Mouse (Mus musculus): ENCODE measurements around the gene Fam149a. TPM values are rescaled to one million over a fixed set of nuclear protein-coding genes. Genes with fewer than 3 reads are reported as not detected.

The Fam149a gene
- polyA plus RNA-seq, 1 experiment from 2014 or later: 4.0 TPM

DNA sequence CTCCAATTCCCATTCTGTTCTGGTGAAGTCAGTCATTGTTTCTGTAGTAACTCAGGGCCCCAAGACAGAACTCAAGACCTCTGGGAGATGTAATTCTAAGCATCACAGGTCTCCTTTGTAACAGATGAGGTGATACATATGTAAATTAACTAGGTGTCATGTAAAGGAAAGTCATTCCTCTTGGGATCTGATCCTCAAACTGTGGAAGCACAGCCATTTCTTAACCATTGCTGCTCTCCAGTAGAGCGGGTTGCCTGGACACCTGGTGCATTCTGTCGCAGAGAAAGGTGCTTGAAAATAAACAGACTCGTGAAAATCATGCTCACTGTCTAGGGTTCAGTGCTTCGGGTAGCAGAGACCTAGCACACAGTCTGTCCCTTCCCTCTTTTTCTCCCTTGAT, 1.5 kb downstream of the Fam149a start:
- Histone ChIP-seq H3K27me3 (replicated peaks; ENCODE audit: control insufficient read depth, insufficient read depth, low read length) (0 out of 2 replicates have a peak, but pooled peaks cover 3% of the 10 kb centered on the region), H3K9me3 (replicated peaks; ENCODE audit: control insufficient read depth, low read length) (no peaks in the 10 kb centered on the region), H3K4me1 (ENCODE audit: control insufficient read depth, insufficient read depth, low read length) (peaks cover 10% of the 10 kb centered on the region), H3K36me3 (ENCODE audit: control insufficient read depth, insufficient read depth, low read length) (no peaks in the 10 kb centered on the region), H3K9ac (ENCODE audit: low read length) (no peak overlapping the region), H3K27ac (ENCODE audit: low read depth, low read length) (no peak overlapping the region), H3K4me3 (ENCODE audit: low read depth, low read length) (no peak overlapping the region), H3K4me2 (ENCODE audit: low read length) (peak overlapping the region; percentile 76; the same call in 1 of the 2 replicates)
- WGBS: 7% methylated on average over 4 of the region's 4 CpGs
- DNase-seq (ENCODE audit: low spot score) (no peak), ATAC-seq (no peak)

DNA sequence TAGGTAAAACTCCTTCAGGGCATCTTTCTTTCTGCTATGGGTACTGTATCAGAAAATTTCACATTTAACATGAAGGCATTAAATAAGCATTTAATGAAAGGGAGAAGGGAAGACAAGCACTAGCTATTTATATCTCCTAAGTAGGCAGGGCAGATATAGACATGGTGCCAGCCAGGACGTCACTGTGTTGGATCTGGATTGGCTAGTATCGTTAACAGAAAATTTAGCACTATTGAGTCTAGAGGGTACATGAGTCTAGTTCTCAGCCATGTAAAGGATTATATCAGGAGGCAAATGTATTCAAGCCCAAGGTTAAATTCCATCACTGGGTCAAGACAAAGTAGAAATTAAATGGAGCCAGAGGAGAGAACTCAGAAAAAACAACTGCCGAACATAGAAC, 8.0 kb downstream of the Fam149a start:
- 67% methylated on average over 3 of the region's 3 CpGs for WGBS
- Histone ChIP-seq H3K27me3 (replicated peaks; ENCODE audit: control insufficient read depth, insufficient read depth, low read length) (no peaks in the 10 kb centered on the region), H3K4me3 (ENCODE audit: low read depth, low read length) (no peak overlapping the region), H3K4me2 (ENCODE audit: low read length) (no peak overlapping the region), H3K9ac (ENCODE audit: low read length) (no peak overlapping the region), H3K27ac (ENCODE audit: low read depth, low read length) (no peak overlapping the region), H3K36me3 (ENCODE audit: control insufficient read depth, insufficient read depth, low read length) (no peaks in the 10 kb centered on the region), H3K9me3 (replicated peaks; ENCODE audit: control insufficient read depth, low read length) (no peaks in the 10 kb centered on the region), H3K4me1 (ENCODE audit: control insufficient read depth, insufficient read depth, low read length) (no peaks in the 10 kb centered on the region)
- ATAC-seq: no peak
- DNase-seq (ENCODE audit: low spot score): no peak

DNA sequence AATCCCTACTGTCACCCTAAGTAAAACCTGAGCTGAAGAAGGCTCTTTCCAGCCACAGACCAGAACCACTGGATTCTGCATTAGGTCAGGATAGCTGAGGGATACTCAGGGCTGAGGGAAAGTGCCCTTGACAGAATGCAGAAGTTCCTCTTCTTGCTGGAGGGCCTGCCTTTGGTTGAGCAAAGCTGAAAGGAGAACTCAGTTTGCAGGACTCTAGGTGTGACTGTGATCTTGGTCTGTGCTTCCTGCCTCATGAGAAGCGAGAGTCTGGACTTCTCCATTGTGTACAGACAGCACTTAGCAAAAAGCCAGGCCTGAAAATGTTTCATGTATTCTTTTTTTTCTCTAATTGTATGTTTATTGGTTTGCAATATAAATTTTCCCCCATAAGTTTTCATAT, 14.9 kb downstream of the Fam149a start:
- no peak overlapping the region for H3K27ac ChIP-seq (ENCODE audit: low read depth, low read length)
- no peak overlapping the region for H3K4me3 ChIP-seq (ENCODE audit: low read depth, low read length)
- DNase-seq (ENCODE audit: low spot score): no peak
- H3K9me3 ChIP-seq (replicated peaks; ENCODE audit: control insufficient read depth, low read length): no peaks in the 10 kb centered on the region
- ATAC-seq: no peak
- no peaks in the 10 kb centered on the region for H3K27me3 ChIP-seq (replicated peaks; ENCODE audit: control insufficient read depth, insufficient read depth, low read length)
- no peak overlapping the region for H3K9ac ChIP-seq (ENCODE audit: low read length)
- no peak overlapping the region for H3K4me2 ChIP-seq (ENCODE audit: low read length)
- H3K4me1 ChIP-seq (ENCODE audit: control insufficient read depth, insufficient read depth, low read length): no peaks in the 10 kb centered on the region
- no peaks in the 10 kb centered on the region for H3K36me3 ChIP-seq (ENCODE audit: control insufficient read depth, insufficient read depth, low read length)
- WGBS: 94% methylated on average over 1 of the region's 1 CpGs

DNA sequence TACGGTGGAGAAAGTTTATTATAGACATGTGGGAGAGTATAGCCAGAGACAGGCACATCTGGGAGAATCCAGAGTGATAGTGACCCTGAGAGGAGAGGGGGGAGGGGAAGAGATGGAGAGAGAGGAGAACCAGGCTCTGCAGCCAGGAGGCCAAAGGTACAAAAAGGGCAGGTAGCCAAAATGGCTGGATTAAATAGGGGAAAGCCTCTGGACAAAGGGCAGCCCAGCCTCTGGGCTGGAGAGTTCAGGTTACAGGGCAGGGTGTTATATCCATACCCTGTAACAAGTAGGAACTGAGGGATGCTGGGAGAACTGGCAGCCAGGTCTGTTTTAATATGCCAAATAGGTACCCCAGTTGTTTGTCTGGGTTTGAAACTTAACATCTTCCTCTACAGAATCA, 18.9 kb downstream of the Fam149a start:
- no peak overlapping the region for H3K9ac ChIP-seq (ENCODE audit: low read length)
- H3K4me3 ChIP-seq (ENCODE audit: low read depth, low read length): no peak overlapping the region
- H3K4me2 ChIP-seq (ENCODE audit: low read length): no peak overlapping the region
- no peaks in the 10 kb centered on the region for H3K36me3 ChIP-seq (ENCODE audit: control insufficient read depth, insufficient read depth, low read length)
- DNase-seq (ENCODE audit: low spot score) (no peak), ATAC-seq (no peak)
- H3K9me3 ChIP-seq (replicated peaks; ENCODE audit: control insufficient read depth, low read length): no peaks in the 10 kb centered on the region
- H3K27me3 ChIP-seq (replicated peaks; ENCODE audit: control insufficient read depth, insufficient read depth, low read length): no peaks in the 10 kb centered on the region
- no peak overlapping the region for H3K27ac ChIP-seq (ENCODE audit: low read depth, low read length)
- H3K4me1 ChIP-seq (ENCODE audit: control insufficient read depth, insufficient read depth, low read length): no peaks in the 10 kb centered on the region
- 85% methylated on average over 1 of the region's 1 CpGs for WGBS

DNA sequence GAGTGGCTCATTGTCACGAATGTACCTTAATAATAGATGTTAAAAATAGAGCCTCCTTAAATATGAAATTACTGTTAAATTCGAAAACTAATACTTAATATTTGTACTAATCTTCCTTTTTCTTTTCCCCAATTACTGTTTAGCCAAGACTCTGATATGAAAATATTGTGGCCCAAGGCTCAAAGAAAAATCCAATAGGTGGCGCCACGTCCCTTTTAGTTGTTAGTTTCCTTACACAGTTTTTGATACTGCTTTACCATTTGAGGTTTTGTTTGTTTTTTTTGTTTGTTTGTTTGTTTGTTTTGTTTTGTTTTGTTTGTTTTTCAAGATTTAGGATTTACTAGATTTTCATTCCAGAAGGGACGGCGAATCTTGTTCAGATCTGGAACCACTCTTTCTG, 19.8 kb downstream of the Fam149a start:
- Histone ChIP-seq H3K4me3 (ENCODE audit: low read depth, low read length) (no peak overlapping the region), H3K9ac (ENCODE audit: low read length) (no peak overlapping the region), H3K4me1 (ENCODE audit: control insufficient read depth, insufficient read depth, low read length) (no peaks in the 10 kb centered on the region), H3K9me3 (replicated peaks; ENCODE audit: control insufficient read depth, low read length) (no peaks in the 10 kb centered on the region), H3K27me3 (replicated peaks; ENCODE audit: control insufficient read depth, insufficient read depth, low read length) (no peaks in the 10 kb centered on the region), H3K4me2 (ENCODE audit: low read length) (no peak overlapping the region), H3K36me3 (ENCODE audit: control insufficient read depth, insufficient read depth, low read length) (no peaks in the 10 kb centered on the region), H3K27ac (ENCODE audit: low read depth, low read length) (no peak overlapping the region)
- ATAC-seq: no peak
- 55% methylated on average over 6 of the region's 6 CpGs for WGBS
- DNase-seq (ENCODE audit: low spot score): peak; percentile 58

DNA sequence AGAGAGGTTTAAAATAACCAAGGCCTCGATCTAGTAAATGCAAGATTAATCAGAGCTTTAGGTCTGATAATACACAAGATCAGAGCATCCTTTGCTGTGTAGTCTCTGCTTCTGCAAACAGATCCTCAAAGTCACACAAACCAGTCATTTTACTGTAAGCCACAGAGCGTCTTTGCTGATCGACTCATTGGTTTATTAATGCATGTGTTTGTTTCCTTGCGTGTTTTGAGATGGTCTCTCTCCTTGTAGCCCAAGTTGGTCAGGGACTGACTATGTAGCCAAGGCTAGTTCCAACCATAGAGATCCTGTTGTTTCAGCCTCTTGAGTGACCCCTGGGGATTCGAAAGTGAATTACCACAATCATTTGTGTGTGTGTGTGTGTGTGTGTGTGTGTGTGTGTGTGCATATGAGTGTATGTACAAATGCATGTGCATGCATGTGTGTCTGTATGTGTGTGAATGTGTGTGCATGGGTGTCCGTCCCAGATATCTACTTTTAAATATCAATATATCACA, 22.9 kb downstream of the Fam149a start:
- Histone ChIP-seq H3K36me3 (ENCODE audit: control insufficient read depth, insufficient read depth, low read length) (no peaks in the 10 kb centered on the region), H3K27me3 (replicated peaks; ENCODE audit: control insufficient read depth, insufficient read depth, low read length) (no peaks in the 10 kb centered on the region), H3K9me3 (replicated peaks; ENCODE audit: control insufficient read depth, low read length) (no peaks in the 10 kb centered on the region), H3K4me1 (ENCODE audit: control insufficient read depth, insufficient read depth, low read length) (no peaks in the 10 kb centered on the region), H3K27ac (ENCODE audit: low read depth, low read length) (no peak overlapping the region), H3K9ac (ENCODE audit: low read length) (peak overlapping the region; percentile 71; the same call in 1 of the 2 replicates), H3K4me3 (ENCODE audit: low read depth, low read length) (no peak overlapping the region; the same call in 1 of the 2 replicates), H3K4me2 (ENCODE audit: low read length) (peak overlapping the region; percentile 70; the same call in 1 of the 2 replicates)
- WGBS: 78% methylated on average over 6 of the region's 6 CpGs
- ATAC-seq (no peak), DNase-seq (ENCODE audit: low spot score) (peak; percentile 23)

DNA sequence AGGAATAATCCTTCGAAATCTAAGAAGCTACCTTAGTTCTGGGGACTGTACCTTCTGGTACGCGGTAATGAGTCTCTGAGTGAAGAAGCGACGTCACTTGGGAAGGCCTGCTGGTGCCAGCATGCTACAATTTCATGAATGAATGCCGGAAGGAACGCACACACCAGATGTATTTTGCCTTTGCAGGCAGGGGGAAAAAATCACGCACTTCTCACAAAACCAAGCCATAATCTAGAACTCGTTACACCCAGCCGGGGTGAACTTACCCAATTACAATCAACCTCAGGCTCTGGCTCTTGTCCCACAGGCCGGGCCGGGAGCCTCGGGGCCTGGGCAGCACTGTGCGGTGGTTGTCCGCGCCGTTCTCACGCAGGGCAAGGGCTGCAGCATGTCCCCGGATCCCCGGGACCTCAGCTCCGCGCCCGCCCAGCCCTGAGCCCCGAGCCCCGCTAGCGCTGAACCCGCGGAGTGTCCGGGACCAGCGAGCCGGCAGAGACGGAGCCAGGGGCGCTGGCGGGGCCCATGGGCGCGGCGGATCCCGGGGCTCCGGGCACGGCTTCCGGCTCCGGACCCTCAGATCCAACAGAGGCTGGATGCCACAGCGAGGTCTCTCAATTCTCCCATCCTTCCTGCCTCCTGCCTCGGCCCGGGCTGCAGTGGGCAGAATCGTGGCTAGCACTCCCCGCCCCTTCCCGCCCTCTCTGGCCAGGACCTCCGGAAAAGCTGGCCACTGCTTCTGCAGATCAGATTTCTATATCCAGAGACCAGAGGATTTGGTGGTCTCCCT, 23.8 kb downstream of the Fam149a start:
- no peaks in the 10 kb centered on the region for H3K36me3 ChIP-seq (ENCODE audit: control insufficient read depth, insufficient read depth, low read length)
- H3K9ac ChIP-seq (ENCODE audit: low read length): peak overlapping the region; percentile 71

DNA sequence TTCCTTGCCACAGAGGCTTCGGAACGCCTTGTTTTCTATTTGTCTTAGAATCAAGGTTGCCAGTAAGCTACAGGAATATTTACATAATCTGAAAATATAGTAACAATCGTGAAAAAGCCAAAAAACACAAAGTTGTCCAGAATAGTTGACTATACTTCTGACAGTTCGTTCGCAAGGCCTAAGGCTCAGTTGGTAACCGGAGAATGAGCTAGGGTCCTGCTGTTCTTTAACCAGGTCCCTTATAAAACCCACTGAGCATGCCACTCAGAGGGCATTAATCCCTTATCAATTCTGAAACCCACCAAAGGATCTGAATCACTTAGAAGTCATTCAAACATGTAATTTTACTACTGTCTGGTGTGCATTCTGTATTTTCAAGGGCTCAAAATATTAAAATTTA, 26.3 kb downstream of the Fam149a start:
- no peaks in the 10 kb centered on the region for H3K27me3 ChIP-seq (replicated peaks; ENCODE audit: control insufficient read depth, insufficient read depth, low read length)
- no peak overlapping the region for H3K9ac ChIP-seq (ENCODE audit: low read length)
- DNase-seq (ENCODE audit: low spot score): no peak
- H3K27ac ChIP-seq (ENCODE audit: low read depth, low read length): no peak overlapping the region
- H3K9me3 ChIP-seq (replicated peaks; ENCODE audit: control insufficient read depth, low read length): no peaks in the 10 kb centered on the region
- no peak overlapping the region for H3K4me2 ChIP-seq (ENCODE audit: low read length)
- H3K4me1 ChIP-seq (ENCODE audit: control insufficient read depth, insufficient read depth, low read length): no peaks in the 10 kb centered on the region
- no peak for ATAC-seq
- WGBS: 73% methylated on average over 6 of the region's 6 CpGs
- H3K36me3 ChIP-seq (ENCODE audit: control insufficient read depth, insufficient read depth, low read length): no peaks in the 10 kb centered on the region
- no peak overlapping the region for H3K4me3 ChIP-seq (ENCODE audit: low read depth, low read length)

More for the DNA sequence above, 23.8 kb downstream of the Fam149a start:
- DNase-seq (ENCODE audit: low spot score) (peak; percentile 76), ATAC-seq (peak; percentile 85)
- H3K4me1 ChIP-seq (ENCODE audit: control insufficient read depth, insufficient read depth, low read length): no peaks in the 10 kb centered on the region
- no peak overlapping the region for H3K27ac ChIP-seq (ENCODE audit: low read depth, low read length)
- 2% methylated on average over 49 of the region's 49 CpGs for WGBS
- peak overlapping the region; percentile 70 for H3K4me2 ChIP-seq (ENCODE audit: low read length)
- H3K9me3 ChIP-seq (replicated peaks; ENCODE audit: control insufficient read depth, low read length): no peaks in the 10 kb centered on the region
- peak overlapping the region; percentile 50 for H3K4me3 ChIP-seq (ENCODE audit: low read depth, low read length)
- H3K27me3 ChIP-seq (replicated peaks; ENCODE audit: control insufficient read depth, insufficient read depth, low read length): no peaks in the 10 kb centered on the region

DNA sequence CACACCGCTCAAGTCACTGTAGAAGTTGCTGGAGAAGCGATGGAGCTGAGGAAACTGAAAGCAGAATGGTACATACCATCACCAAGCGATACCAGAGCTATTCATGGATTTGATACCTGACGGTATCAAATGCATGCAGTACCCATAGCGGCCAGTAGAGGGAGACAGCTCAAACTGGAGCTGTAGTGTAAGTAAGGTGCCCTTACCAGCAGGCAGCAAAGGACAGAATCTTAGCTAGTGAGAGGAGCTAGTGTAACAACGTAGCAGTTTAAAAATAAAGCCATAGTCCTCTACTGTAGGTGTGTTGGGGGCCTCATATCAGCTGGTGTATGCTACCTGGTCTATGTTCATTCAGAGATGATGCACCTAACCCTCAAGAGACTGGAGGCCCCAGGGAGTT, 37.1 kb downstream of the Fam149a start:
- DNase-seq (ENCODE audit: low spot score) (peak; percentile 86), ATAC-seq (peak; percentile 76)
- Histone ChIP-seq H3K27ac (ENCODE audit: low read depth, low read length) (no peak overlapping the region), H3K36me3 (ENCODE audit: control insufficient read depth, insufficient read depth, low read length) (no peaks in the 10 kb centered on the region), H3K4me2 (ENCODE audit: low read length) (no peak overlapping the region), H3K4me1 (ENCODE audit: control insufficient read depth, insufficient read depth, low read length) (no peaks in the 10 kb centered on the region), H3K9ac (ENCODE audit: low read length) (no peak overlapping the region), H3K4me3 (ENCODE audit: low read depth, low read length) (no peak overlapping the region), H3K27me3 (replicated peaks; ENCODE audit: control insufficient read depth, insufficient read depth, low read length) (no peaks in the 10 kb centered on the region), H3K9me3 (replicated peaks; ENCODE audit: control insufficient read depth, low read length) (no peaks in the 10 kb centered on the region)
- 19% methylated on average over 6 of the region's 6 CpGs for WGBS

All from forebrain, embryonic 14.5 days (tissue).